In genomic region chr6:52191860-52192550, GRCm38 (mm10) we compare ENCODE assay signal across 8 mouse cellular contexts. TPM values are rescaled to one million over a fixed set of nuclear protein-coding genes. Genes with fewer than 3 reads are reported as not detected.
DNase-seq lines count a peak whose midpoint lies in the region; ATAC-seq and TF ChIP-seq lines count a peak whose summit lies in the region.

No protein-coding gene starts in this region.

- 1% methylated on average over 38 of the region's 55 CpGs for WGBS in forebrain, embryonic 15.5 days
- 1% methylated on average over 25 of the region's 55 CpGs for WGBS in hindbrain, embryonic 11.5 days
- WGBS in limb, embryonic 15.5 days, result 2% methylated on average over 43 of the region's 55 CpGs
- WGBS in midbrain, embryonic 15.5 days, result 1% methylated on average over 43 of the region's 55 CpGs

- no peaks in the 10 kb centered on the region for H3K79me2 ChIP-seq in C2C12 (ENCODE audit: control insufficient read depth, insufficient read depth)

- H3ac ChIP-seq in C2C12 (ENCODE audit: control insufficient read depth, insufficient read length, low read depth), result peak overlapping the region; percentile 60

- H3K27ac ChIP-seq in forebrain, embryonic 15.5 days (replicated peaks), result no peak overlapping the region
- peak overlapping the region; percentile 86 for H3K27ac ChIP-seq in hindbrain, embryonic 11.5 days (ENCODE audit: low read depth, low read length)
- peak overlapping the region; percentile 35; the same call in 1 of the 2 replicates for H3K27ac ChIP-seq in limb, embryonic 15.5 days
- no peak overlapping the region for H3K27ac ChIP-seq in midbrain, embryonic 15.5 days

- H3K4me3 ChIP-seq in C2C12 (ENCODE audit: insufficient read depth, poor library complexity, severe bottlenecking), result peak overlapping the region; percentile 31
- peak overlapping the region; percentile 42 for H3K4me3 ChIP-seq in forebrain, embryonic 15.5 days
- peak overlapping the region; percentile 49 for H3K4me3 ChIP-seq in hindbrain, embryonic 11.5 days (ENCODE audit: low read depth, low read length)
- H3K4me3 ChIP-seq in limb, embryonic 15.5 days, result peak overlapping the region; percentile 59
- H3K4me3 ChIP-seq in midbrain, embryonic 15.5 days, result peak overlapping the region; percentile 33

- H3K9me3 ChIP-seq in forebrain, embryonic 15.5 days, result no peaks in the 10 kb centered on the region
- H3K9me3 ChIP-seq in hindbrain, embryonic 11.5 days (ENCODE audit: control insufficient read depth, low read length), result no peaks in the 10 kb centered on the region
- H3K9me3 ChIP-seq in limb, embryonic 15.5 days, result no peaks in the 10 kb centered on the region
- H3K9me3 ChIP-seq in midbrain, embryonic 15.5 days, result no peaks in the 10 kb centered on the region

- peak; percentile 96 for DNase-seq in adrenal gland, postnatal 14 days
- peak; percentile 91 for DNase-seq in hindbrain, embryonic 11.5 days (ENCODE audit: low spot score)
- peak; percentile 74 to 89 for DNase-seq in spleen, postnatal 4 days (ENCODE audit: low spot score in 2 of 2)
- DNase-seq in right cerebral cortex, adult 18-20 months, result no peak

- no peak for TF ChIP-seq CTCF in C2C12 (IDR thresholded peaks at IDR 0.05; ENCODE audit: control insufficient read depth, insufficient read depth, insufficient read length)

- no peaks in the 10 kb centered on the region for H3K36me3 ChIP-seq in C2C12 (ENCODE audit: control insufficient read depth, insufficient read depth)
- no peaks in the 10 kb centered on the region for H3K36me3 ChIP-seq in forebrain, embryonic 15.5 days
- H3K36me3 ChIP-seq in hindbrain, embryonic 11.5 days (ENCODE audit: control insufficient read depth, insufficient read depth, low read length), result no peaks in the 10 kb centered on the region
- no peaks in the 10 kb centered on the region for H3K36me3 ChIP-seq in limb, embryonic 15.5 days
- H3K36me3 ChIP-seq in midbrain, embryonic 15.5 days (replicated peaks), result no peaks in the 10 kb centered on the region

- ATAC-seq in forebrain, embryonic 15.5 days (replicated peaks), result peak; percentile 26; the same call in 1 of the 2 replicates
- ATAC-seq in hindbrain, embryonic 11.5 days (ENCODE audit: low FRiP score), result peak; percentile 68
- peak; percentile 68; the same call in 1 of the 2 replicates for ATAC-seq in limb, embryonic 15.5 days (ENCODE audit: insufficient number of reproducible peaks, low FRiP score, low TSS enrichment, low read depth)
- ATAC-seq in midbrain, embryonic 15.5 days (replicated peaks), result no peak

- H3K4me1 ChIP-seq in forebrain, embryonic 15.5 days, result peaks cover 14% of the 10 kb centered on the region
- H3K4me1 ChIP-seq in hindbrain, embryonic 11.5 days (replicated peaks; ENCODE audit: control insufficient read depth, insufficient read depth, low read length), result peaks cover 2% of the 10 kb centered on the region; the same call in 1 of the 2 replicates
- H3K4me1 ChIP-seq in limb, embryonic 15.5 days, result peaks cover 24% of the 10 kb centered on the region
- H3K4me1 ChIP-seq in midbrain, embryonic 15.5 days, result 0 out of 2 replicates have a peak, but pooled peaks cover 3% of the 10 kb centered on the region

- H3K79me3 ChIP-seq in C2C12 (ENCODE audit: low read depth), result no peaks in the 10 kb centered on the region

- peak overlapping the region; percentile 66 for H3K4me2 ChIP-seq in forebrain, embryonic 15.5 days (replicated peaks)
- H3K4me2 ChIP-seq in hindbrain, embryonic 11.5 days (replicated peaks; ENCODE audit: low read depth, low read length), result peak overlapping the region; percentile 62
- peak overlapping the region; percentile 96 for H3K4me2 ChIP-seq in limb, embryonic 15.5 days
- H3K4me2 ChIP-seq in midbrain, embryonic 15.5 days, result peak overlapping the region; percentile 43

- no peaks in the 10 kb centered on the region for H3K27me3 ChIP-seq in C2C12 (ENCODE audit: control insufficient read depth, insufficient read depth, insufficient read length)
- H3K27me3 ChIP-seq in forebrain, embryonic 15.5 days, result peaks cover 99% of the 10 kb centered on the region
- peaks cover 73% of the 10 kb centered on the region for H3K27me3 ChIP-seq in hindbrain, embryonic 11.5 days (ENCODE audit: control insufficient read depth, insufficient read depth, low read length)
- peaks cover 84% of the 10 kb centered on the region for H3K27me3 ChIP-seq in limb, embryonic 15.5 days
- peaks cover 98% of the 10 kb centered on the region for H3K27me3 ChIP-seq in midbrain, embryonic 15.5 days (replicated peaks)

- H3K9ac ChIP-seq in forebrain, embryonic 15.5 days (replicated peaks), result no peak overlapping the region
- peak overlapping the region; percentile 75 for H3K9ac ChIP-seq in hindbrain, embryonic 11.5 days (ENCODE audit: low read depth, low read length)
- peak overlapping the region; percentile 40 for H3K9ac ChIP-seq in limb, embryonic 15.5 days
- H3K9ac ChIP-seq in midbrain, embryonic 15.5 days, result no peak overlapping the region

TF ChIP-seq in C2C12, 6 proteins besides CTCF, POLR2A, EP300 and RAD21:
- TF ChIP-seq CEBPB (IDR thresholded peaks at IDR 0.05; ENCODE audit: low read depth) (no peak), FOSL1 (IDR thresholded peaks at IDR 0.05; ENCODE audit: insufficient read depth, low read length, poor library complexity, severe bottlenecking) (no peak), USF1 (IDR thresholded peaks at IDR 0.05; ENCODE audit: low read depth) (peak; percentile 89), MYOD1 (IDR thresholded peaks at IDR 0.05; ENCODE audit: control insufficient read depth, insufficient read length, low read depth) (no peak), MAX (IDR thresholded peaks at IDR 0.05) (peak; percentile 70), MYOG (IDR thresholded peaks at IDR 0.05; ENCODE audit: control insufficient read depth, extremely low read depth, insufficient read length) (no peak)
TF ChIP-seq in C2C12: peak in this region for 2.

RNA-seq across cellular contexts. Expression of gene Hoxa4, which starts 0.5 kb away (rescaled TPM):
- polyA plus RNA-seq in C2C12 (2012; fragmentation: generic; extraction: Trizol), result 0.74 TPM
- total RNA-seq in adrenal gland, postnatal 14 days (2021), result 6.4 and 7.3 TPM in 2 replicates
- polyA plus RNA-seq in forebrain, embryonic 15.5 days (2015; fragmentation: Nextera tagmentation; extraction: Ambion mirVana), result not detected in 2 replicates
- polyA plus RNA-seq in hindbrain, embryonic 11.5 days (2014; fragmentation: Nextera tagmentation; extraction: Ambion mirVana), result 11.9 and 12.8 TPM in 2 replicates
- polyA plus RNA-seq in limb, embryonic 15.5 days (2015; fragmentation: Nextera tagmentation; extraction: Ambion mirVana), result 0.52 and 0.63 TPM in 2 replicates
- not detected in 2 replicates for polyA plus RNA-seq in midbrain, embryonic 15.5 days (2015; fragmentation: Nextera tagmentation; extraction: Ambion mirVana)

RNA-seq across cellular contexts. Expression of gene Hoxa5, which starts 12.4 kb away (rescaled TPM):
- 1.5 TPM for polyA plus RNA-seq in C2C12 (2012; fragmentation: generic; extraction: Trizol)
- total RNA-seq in adrenal gland, postnatal 14 days (2021), result 25.8 and 26.3 TPM in 2 replicates
- not detected in 2 replicates for polyA plus RNA-seq in forebrain, embryonic 15.5 days (2015; fragmentation: Nextera tagmentation; extraction: Ambion mirVana)
- 23.8 and 39.3 TPM in 2 replicates for polyA plus RNA-seq in hindbrain, embryonic 11.5 days (2014; fragmentation: Nextera tagmentation; extraction: Ambion mirVana)
- 1.7 and 2.1 TPM in 2 replicates for polyA plus RNA-seq in limb, embryonic 15.5 days (2015; fragmentation: Nextera tagmentation; extraction: Ambion mirVana)
- polyA plus RNA-seq in midbrain, embryonic 15.5 days (2015; fragmentation: Nextera tagmentation; extraction: Ambion mirVana), result 0.64 TPM in 1 of 2 replicates, not detected in the other

RNA-seq across cellular contexts. Expression of gene 5730596B20Rik, which starts 14.7 kb away (rescaled TPM):
- 0.07 TPM for polyA plus RNA-seq in C2C12 (2012; fragmentation: generic; extraction: Trizol)
- 0.45 and 0.63 TPM in 2 replicates for total RNA-seq in adrenal gland, postnatal 14 days (2021)
- not detected in 2 replicates for polyA plus RNA-seq in forebrain, embryonic 15.5 days (2015; fragmentation: Nextera tagmentation; extraction: Ambion mirVana)
- 4.9 and 5.4 TPM in 2 replicates for polyA plus RNA-seq in hindbrain, embryonic 11.5 days (2014; fragmentation: Nextera tagmentation; extraction: Ambion mirVana)
- polyA plus RNA-seq in limb, embryonic 15.5 days (2015; fragmentation: Nextera tagmentation; extraction: Ambion mirVana), result 0.10 and 0.26 TPM in 2 replicates
- not detected in 2 replicates for polyA plus RNA-seq in midbrain, embryonic 15.5 days (2015; fragmentation: Nextera tagmentation; extraction: Ambion mirVana)

RNA-seq across cellular contexts. Expression of gene Hoxa6, which starts 16.5 kb away (rescaled TPM):
- polyA plus RNA-seq in C2C12 (2012; fragmentation: generic; extraction: Trizol), result 0.96 TPM
- 3.7 and 5.9 TPM in 2 replicates for total RNA-seq in adrenal gland, postnatal 14 days (2021)
- polyA plus RNA-seq in forebrain, embryonic 15.5 days (2015; fragmentation: Nextera tagmentation; extraction: Ambion mirVana), result not detected in 2 replicates
- 2.1 and 11.6 TPM in 2 replicates for polyA plus RNA-seq in hindbrain, embryonic 11.5 days (2014; fragmentation: Nextera tagmentation; extraction: Ambion mirVana)
- 0.41 and 1.1 TPM in 2 replicates for polyA plus RNA-seq in limb, embryonic 15.5 days (2015; fragmentation: Nextera tagmentation; extraction: Ambion mirVana)
- polyA plus RNA-seq in midbrain, embryonic 15.5 days (2015; fragmentation: Nextera tagmentation; extraction: Ambion mirVana), result not detected in 2 replicates

RNA-seq across cellular contexts. Expression of gene Hoxa3, which starts 21.1 kb away (rescaled TPM):
- polyA plus RNA-seq in C2C12 (2012; fragmentation: generic; extraction: Trizol), result 0.67 TPM
- 6.9 and 10.5 TPM in 2 replicates for total RNA-seq in adrenal gland, postnatal 14 days (2021)
- polyA plus RNA-seq in forebrain, embryonic 15.5 days (2015; fragmentation: Nextera tagmentation; extraction: Ambion mirVana), result not detected in 2 replicates
- 13.3 and 14.2 TPM in 2 replicates for polyA plus RNA-seq in hindbrain, embryonic 11.5 days (2014; fragmentation: Nextera tagmentation; extraction: Ambion mirVana)
- polyA plus RNA-seq in limb, embryonic 15.5 days (2015; fragmentation: Nextera tagmentation; extraction: Ambion mirVana), result 2.2 and 2.5 TPM in 2 replicates
- not detected in 2 replicates for polyA plus RNA-seq in midbrain, embryonic 15.5 days (2015; fragmentation: Nextera tagmentation; extraction: Ambion mirVana)

Comparison
In these comparisons a context has a peak if more than half of its experiments do, and no peak if none do; other contexts are left out.
1. H3K27ac ChIP-seq: peak in hindbrain, embryonic 11.5 days (single experiment) and limb, embryonic 15.5 days (single experiment); none in forebrain, embryonic 15.5 days (single experiment) and midbrain, embryonic 15.5 days (single experiment).
2. H3K4me2 ChIP-seq: peak in every context shown above with its lines; median percentile 96 in limb, embryonic 15.5 days; 66 in forebrain, embryonic 15.5 days; 62 in hindbrain, embryonic 11.5 days; 43 in midbrain, embryonic 15.5 days.
3. H3K9ac ChIP-seq: peak in hindbrain, embryonic 11.5 days (single experiment) and limb, embryonic 15.5 days (single experiment); none in forebrain, embryonic 15.5 days (single experiment) and midbrain, embryonic 15.5 days (single experiment).
4. Peak in every context shown above with its lines, with median percentiles within 50 percentile points of each other: H3K4me3 ChIP-seq.